Mouse (Mus musculus) bone marrow macrophage, adult 2 months (primary cell): Measurements from ENCODE around the gene Kcnq1.

Source experiments
- CTCF ChIP-seq: IDR thresholded peaks from 2 replicates; pipeline ENCODE4 v1.5.1; 2012; ENCODE audit warnings: low read depth, mild to moderate bottlenecking, low read length, moderate library complexity
- POLR2A ChIP-seq: IDR thresholded peaks from 2 replicates; pipeline ENCODE4 v1.6.1; 2012; ENCODE audit warnings: mild to moderate bottlenecking, low read depth, low read length, borderline replicate concordance

DNA sequence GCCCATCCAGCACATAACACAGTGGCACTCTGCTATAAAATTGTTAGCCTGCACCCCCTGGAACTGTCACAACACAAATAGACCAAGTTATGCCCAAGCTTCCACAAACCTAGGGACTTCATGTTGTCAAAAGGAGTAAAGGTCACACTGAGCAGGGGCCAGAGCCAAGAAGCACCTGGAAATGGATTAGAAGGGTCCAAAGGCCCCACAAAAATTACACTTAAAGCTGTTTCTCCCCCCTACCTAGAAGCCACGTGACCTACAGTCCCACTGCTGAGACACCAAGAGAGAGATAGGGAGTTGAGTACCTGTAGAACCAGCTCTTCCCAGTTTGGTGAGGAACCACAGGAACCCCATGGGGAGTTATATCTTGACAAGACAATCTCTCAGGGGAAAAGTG, 253.6 kb downstream of the Kcnq1 start:
- TF ChIP-seq CTCF: no peak
- TF ChIP-seq POLR2A: no peak
